Mouse (Mus musculus) hematopoietic stem cell, adult 5-6 weeks (primary cell): Measurements from ENCODE around the gene Mgrn1. TPM values are rescaled to one million over a fixed set of nuclear protein-coding genes. Genes with fewer than 3 reads are reported as not detected.

Source experiments
- ATAC-seq, 2 experiments: fragments of 125-278 bp in 1 of 2; replicated peaks in 1 of 2; 2 replicates each; pipeline ENCODE4 v1.8.0; 2016 to 2017; ENCODE audit warnings: inconsistent platforms in 2 of 2, mild to moderate bottlenecking in 2 of 2, moderate number of reproducible peaks in 2 of 2, low read depth in 1 of 2, moderate TSS enrichment in 1 of 2; ENCODE audit not compliant: low FRiP score in 2 of 2, poor library complexity in 2 of 2, severe bottlenecking in 2 of 2, insufficient read depth in 1 of 2, low TSS enrichment in 1 of 2
- total RNA-seq: library from RNA; stranded (forward); fragments of 172-1452, 232-1000 nt; gene quantifications from 2 replicates; pipeline ENCODE4 v1.2.3, GENCODE M21; 2017

The Mgrn1 gene
- total RNA-seq, 1 experiment from 2014 or later, result 16.5 TPM

DNA sequence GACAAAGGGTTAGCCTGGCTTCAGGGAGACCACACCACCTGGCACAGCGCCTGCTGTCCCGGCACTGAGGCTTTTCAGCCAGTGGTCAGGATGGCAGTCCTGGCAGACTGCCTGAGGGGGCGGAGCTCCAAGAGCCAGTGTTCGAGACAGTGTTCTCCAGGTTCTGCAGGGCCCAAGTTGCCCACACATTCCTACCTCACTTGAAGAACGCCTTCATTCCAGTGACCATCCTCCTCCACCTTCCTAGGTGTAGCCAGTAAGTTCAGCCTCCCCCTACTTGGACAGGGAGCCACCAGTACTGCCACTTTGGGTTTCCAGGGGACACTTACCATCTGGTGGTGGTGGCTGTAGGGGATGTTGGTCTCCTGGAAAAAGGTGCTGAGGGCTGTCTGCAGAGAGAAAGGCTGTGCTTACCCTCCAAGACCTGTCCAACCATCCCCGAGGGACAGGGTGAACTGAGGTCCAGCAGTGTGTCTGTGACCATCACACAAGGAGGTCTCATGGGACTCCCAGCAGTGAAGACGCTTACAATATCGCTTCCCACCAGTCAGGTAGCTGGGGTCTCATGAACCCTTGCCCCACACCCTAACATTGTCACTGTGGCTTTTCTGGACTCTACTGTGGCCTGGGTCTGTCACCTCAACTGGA lies 9.9 kb upstream of the Mgrn1 start:
- no peak for ATAC-seq

DNA sequence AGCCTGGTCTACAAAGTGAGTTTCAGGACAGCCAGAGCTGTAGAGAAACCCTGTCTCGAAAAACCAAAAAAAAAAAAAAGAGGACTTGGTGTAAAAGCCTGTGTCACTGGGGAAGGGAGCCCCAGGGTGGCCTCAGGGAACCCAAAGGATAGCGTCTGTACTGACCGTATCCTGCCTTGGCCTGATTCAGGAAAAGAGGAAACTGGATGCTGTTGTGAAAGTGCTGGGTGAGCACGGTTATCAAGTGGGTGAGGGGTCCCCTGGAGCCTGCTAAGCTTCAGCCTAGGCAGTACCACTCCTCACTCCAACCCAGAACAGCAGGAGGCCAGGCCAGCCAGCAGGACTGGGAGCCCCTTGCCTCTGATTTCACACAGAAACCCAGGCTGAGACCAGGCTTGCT lies 8.9 kb upstream of the Mgrn1 start:
- no peak for ATAC-seq

GRCm38 (mm10) chr16:4877701-4878100 lies 8.3 kb upstream of the Mgrn1 start:
- ATAC-seq, result no peak

DNA sequence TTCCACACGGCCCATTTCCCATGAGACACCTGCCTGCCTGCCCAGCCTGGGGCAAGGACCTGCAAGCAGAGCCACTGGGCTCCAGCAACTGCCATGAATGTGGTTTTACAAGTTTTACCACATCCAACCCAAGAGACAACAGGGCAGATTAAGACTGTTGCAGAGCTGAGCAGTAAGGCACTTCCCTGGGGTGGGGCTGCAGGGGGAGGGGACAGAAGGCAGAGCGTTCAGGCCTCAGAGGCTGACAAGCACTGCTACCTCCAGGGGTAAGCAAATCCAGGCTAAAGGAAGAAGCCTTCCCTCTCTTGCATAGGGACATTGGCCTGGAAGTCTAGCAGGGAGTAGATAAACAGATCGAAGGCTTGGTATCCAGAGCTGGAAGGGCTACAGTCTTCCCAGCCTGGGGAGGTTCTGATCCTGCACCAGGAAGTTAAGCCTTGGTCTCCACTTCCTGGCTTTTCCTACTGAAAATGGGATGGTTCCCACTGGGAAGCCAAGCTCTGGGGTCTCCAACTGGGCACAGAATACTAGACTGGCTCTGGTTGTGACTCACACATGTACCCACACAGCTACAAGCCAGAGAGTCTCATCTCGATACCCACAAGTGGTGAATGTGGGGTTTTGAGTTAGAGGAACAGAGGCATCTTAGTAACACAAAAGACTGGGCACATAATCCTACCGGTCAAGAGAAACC lies 7.7 kb upstream of the Mgrn1 start:
- peak; percentile 14 to 25; a peak in 2 of 4 replicates for ATAC-seq

GRCm38 (mm10) chr16:4879101-4879707 lies 6.8 kb upstream of the Mgrn1 start:
- peak in 1 of 2 experiments; percentile 3; a peak in 2 of 4 replicates for ATAC-seq

GRCm38 (mm10) chr16:4879708-4880124 lies 6.3 kb upstream of the Mgrn1 start:
- peak; percentile 47 to 54 for ATAC-seq

DNA sequence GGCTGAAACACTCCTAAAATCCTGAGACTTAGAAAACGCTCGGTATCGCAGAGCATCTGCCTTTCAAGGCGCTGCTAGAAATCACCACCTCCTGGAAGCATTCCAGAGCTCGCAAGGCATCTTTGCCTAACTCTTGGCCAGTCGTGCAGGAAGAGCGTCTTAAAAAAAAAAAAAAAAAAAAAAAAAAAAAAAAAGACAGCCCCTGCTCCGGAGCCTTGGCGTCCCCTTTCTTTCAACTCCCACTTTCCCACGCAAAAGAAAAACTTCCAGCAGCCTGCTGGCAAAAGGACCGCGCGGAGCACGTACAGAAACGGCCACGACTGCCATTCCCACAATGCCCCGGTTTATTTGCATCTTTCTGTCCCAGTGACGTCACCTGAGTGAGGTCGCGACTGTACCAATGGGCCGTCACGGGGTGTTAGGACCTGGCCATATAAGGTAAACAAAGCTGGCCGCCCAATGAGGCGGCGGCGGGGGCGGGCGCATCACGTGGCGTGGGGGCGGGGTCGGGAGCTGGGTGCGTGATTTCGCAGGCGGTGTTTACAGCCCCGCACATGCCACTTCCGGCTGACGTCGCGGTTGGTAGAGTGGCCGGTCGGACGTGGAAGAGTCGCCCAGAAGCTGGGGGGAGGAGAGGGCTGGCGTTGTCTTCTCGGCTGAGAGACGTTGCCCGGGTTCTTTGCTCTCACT lies 5.8 kb upstream of the Mgrn1 start, which contains the start of gene Ubald1:
Gene Ubald1, minus strand, starts transcription at position 180 of the 690 bp plus-strand sequence.
- peak; percentile 61 to 68 for ATAC-seq

- no peak for ATAC-seq
These were observed 4.4 kb upstream of the Mgrn1 start for GRCm38 (mm10) chr16:4881400-4882351.

- no peak for ATAC-seq
These were observed 1.1 kb upstream of the Mgrn1 start for GRCm38 (mm10) chr16:4884930-4885329.

DNA sequence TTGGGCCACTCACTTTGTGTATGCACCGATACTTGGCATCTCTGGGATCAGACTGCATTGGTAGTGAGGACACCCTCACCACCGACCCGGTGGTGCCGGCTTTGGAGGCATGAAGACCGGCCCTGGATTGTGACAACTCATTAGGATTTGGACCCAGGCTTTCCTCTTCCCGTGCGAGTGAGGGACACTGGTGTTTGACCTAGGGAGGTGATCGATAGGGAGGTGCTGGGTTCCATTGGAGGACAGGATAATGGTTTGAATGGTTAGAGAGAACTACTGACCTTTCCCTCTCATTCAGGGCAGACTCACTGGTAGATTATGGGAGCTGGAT lies 606 bp downstream of the Mgrn1 start:
- ATAC-seq, result peak in 1 of 2 experiments; percentile 37; a peak in 2 of 4 replicates

- no peak for ATAC-seq
These were observed 4.2 kb downstream of the Mgrn1 start for GRCm38 (mm10) chr16:4890201-4890709.

GRCm38 (mm10) chr16:4892171-4892570 lies 6.1 kb downstream of the Mgrn1 start:
- no peak for ATAC-seq

- ATAC-seq, result no peak
These were observed 8.3 kb downstream of the Mgrn1 start for GRCm38 (mm10) chr16:4894201-4894908.

GRCm38 (mm10) chr16:4896249-4897027 lies 10.4 kb downstream of the Mgrn1 start:
- ATAC-seq, result peak in 1 of 2 experiments; percentile 55; a peak in 2 of 4 replicates

GRCm38 (mm10) chr16:4897146-4897730 lies 11.2 kb downstream of the Mgrn1 start:
- no peak for ATAC-seq
